In genomic region chr11:58306860-58307308, GRCm38 (mm10) we compare ENCODE assay signal across 7 mouse cellular contexts. TPM values are rescaled to one million over a fixed set of nuclear protein-coding genes. Genes with fewer than 3 reads are reported as not detected.
DNase-seq lines count a peak whose midpoint lies in the region; ATAC-seq lines count a peak whose summit lies in the region.

TSS of gene Zfp692 (plus strand) at chr11:58307069.

- peaks cover 26% of the 10 kb centered on the region for H3K36me3 ChIP-seq in limb, embryonic 10.5 days
- H3K36me3 ChIP-seq in midbrain, embryonic 13.5 days: peaks cover 12% of the 10 kb centered on the region; the same call in 1 of the 2 replicates

- H3K27me3 ChIP-seq in limb, embryonic 10.5 days (ENCODE audit: low read depth, poor library complexity, severe bottlenecking): no peaks in the 10 kb centered on the region
- peaks cover 3% of the 10 kb centered on the region for H3K27me3 ChIP-seq in midbrain, embryonic 13.5 days

- H3K4me2 ChIP-seq in midbrain, embryonic 13.5 days (replicated peaks): peak within 1 kb of the TSS; percentile 81

- peak; percentile 84 for ATAC-seq in midbrain, embryonic 13.5 days

- WGBS in limb, embryonic 10.5 days: under 1% methylated on average over 34 of the region's 34 CpGs
- WGBS in midbrain, embryonic 13.5 days: under 1% methylated on average over 34 of the region's 34 CpGs

- peak; percentile 96 for DNase-seq in adrenal gland, adult 8-10 months
- peak; percentile 93 for DNase-seq in embryo, embryonic 9.5 days (ENCODE audit: extremely low spot score)
- peak; percentile 37 for DNase-seq in gonadal fat pad, adult 2 months (ENCODE audit: low read depth)
- peak; percentile 94 for DNase-seq in kidney, adult 11 months
- peak; percentile 96 for DNase-seq in limb, embryonic 10.5 days (ENCODE audit: low spot score)
- DNase-seq in spleen, adult 12 weeks (ENCODE audit: low spot score): peak; percentile 83

- peak within 1 kb of the TSS; percentile 84 for H3K27ac ChIP-seq in limb, embryonic 10.5 days
- peak within 1 kb of the TSS; percentile 67 for H3K27ac ChIP-seq in midbrain, embryonic 13.5 days

- H3K4me1 ChIP-seq in limb, embryonic 10.5 days: peaks cover 24% of the 10 kb centered on the region
- H3K4me1 ChIP-seq in midbrain, embryonic 13.5 days (replicated peaks): peaks cover 24% of the 10 kb centered on the region

- H3K9me3 ChIP-seq in limb, embryonic 10.5 days (replicated peaks): no peaks in the 10 kb centered on the region
- no peaks in the 10 kb centered on the region for H3K9me3 ChIP-seq in midbrain, embryonic 13.5 days

- H3K4me3 ChIP-seq in limb, embryonic 10.5 days: peak within 1 kb of the TSS; percentile 64
- H3K4me3 ChIP-seq in midbrain, embryonic 13.5 days (replicated peaks): peak within 1 kb of the TSS; percentile 49

- H3K9ac ChIP-seq in midbrain, embryonic 13.5 days (replicated peaks): peak within 1 kb of the TSS; percentile 69

RNA-seq across cellular contexts. Expression of gene Zfp692, which starts in this region (rescaled TPM):
- 10 to 100 TPM in 3 of 4 experiments, 1 to 10 TPM in 1; 9.6 to 26.7 (median 17.0) TPM for total RNA-seq in adrenal gland, adult 8-10 months (2022)
- 42.3 and 45.8 TPM in 2 replicates for polyA plus RNA-seq in gonadal fat pad, adult 2 months (2012; rRNA removed)
- polyA plus RNA-seq in limb, embryonic 10.5 days (2016; fragmentation: Nextera tagmentation; extraction: Ambion mirVana): 24.0 and 26.7 TPM in 2 replicates
- polyA plus RNA-seq in midbrain, embryonic 13.5 days (2015; fragmentation: Nextera tagmentation; extraction: Ambion mirVana): 26.0 and 28.8 TPM in 2 replicates

Comparison
In these comparisons a context has a peak if more than half of its experiments do, and no peak if none do; other contexts are left out.
1. Peak in every context shown above with its lines: DNase-seq, ATAC-seq, H3K4me3 ChIP-seq and H3K27ac ChIP-seq.
2. DNase-seq: peak in every context shown above with its lines; median percentile 96 in adrenal gland, adult 8-10 months; 96 in limb, embryonic 10.5 days; 94 in kidney, adult 11 months; 93 in embryo, embryonic 9.5 days; 83 in spleen, adult 12 weeks; 37 in gonadal fat pad, adult 2 months.